Comparison of ENCODE assay signal across 8 mouse cellular contexts in genomic region chr14:8213803-8214224, GRCm38 (mm10). TPM values are rescaled to one million over a fixed set of nuclear protein-coding genes. Genes with fewer than 3 reads are reported as not detected.
A peak's percentile ranks its signal among the peaks of the same experiment; 100 is the strongest.
DNase-seq lines count a peak whose midpoint lies in the region; ATAC-seq lines count a peak whose summit lies in the region.

TSS of gene Kctd6 (plus strand) at chr14:8214140.

- H3K9me3 ChIP-seq in forebrain, embryonic 14.5 days (replicated peaks; ENCODE audit: control insufficient read depth, low read length) = no peaks in the 10 kb centered on the region
- no peaks in the 10 kb centered on the region for H3K9me3 ChIP-seq in neural tube, embryonic 15.5 days (replicated peaks)

- 0 out of 2 replicates have a peak, but pooled peaks cover 6% of the 10 kb centered on the region for H3K27me3 ChIP-seq in forebrain, embryonic 14.5 days (replicated peaks; ENCODE audit: control insufficient read depth, insufficient read depth, low read length)
- H3K27me3 ChIP-seq in neural tube, embryonic 15.5 days (replicated peaks) = no peaks in the 10 kb centered on the region

- ATAC-seq in forebrain, embryonic 14.5 days = peak; percentile 96
- ATAC-seq in neural tube, embryonic 15.5 days (ENCODE audit: low FRiP score) = peak; percentile 97

- DNase-seq in ES-CJ7 (ENCODE audit: low read depth, low spot score) = peak; percentile 95
- peak; percentile 99 for DNase-seq in cerebellum, adult 11 months
- peak; percentile 96 for DNase-seq in forebrain, embryonic 14.5 days (ENCODE audit: low spot score)
- DNase-seq in heart, postnatal 14 days = peak; percentile 100
- DNase-seq in layer of hippocampus, adult 11-12 months (ENCODE audit: low spot score) = peak; percentile 97
- DNase-seq in lung, adult 18-20 months = peak; percentile 97 to 99
- DNase-seq in testis, postnatal 14 days (ENCODE audit: low spot score) = peak; percentile 98

- H3K4me3 ChIP-seq in forebrain, embryonic 14.5 days (ENCODE audit: low read depth, low read length) = peak within 1 kb of the TSS; percentile 58
- peak within 1 kb of the TSS; percentile 69 for H3K4me3 ChIP-seq in neural tube, embryonic 15.5 days (replicated peaks)

- H3K27ac ChIP-seq in forebrain, embryonic 14.5 days (ENCODE audit: low read depth, low read length) = peak within 1 kb of the TSS; percentile 93
- peak within 1 kb of the TSS; percentile 95 for H3K27ac ChIP-seq in neural tube, embryonic 15.5 days (replicated peaks)

- intact Hi-C loops in heart, postnatal 14 days (cut with DNase I) = loop anchor here (2.0 to 5.0 kb wide), 2 partner anchors 41 to 117 kb away; partner anchors contain the start of genes Pdhb and Pxk

- peak within 1 kb of the TSS; percentile 81 for H3K9ac ChIP-seq in forebrain, embryonic 14.5 days (ENCODE audit: low read length)
- H3K9ac ChIP-seq in neural tube, embryonic 15.5 days (replicated peaks) = peak within 1 kb of the TSS; percentile 83

- peak within 1 kb of the TSS; percentile 79 for H3K4me2 ChIP-seq in forebrain, embryonic 14.5 days (ENCODE audit: low read length)
- H3K4me2 ChIP-seq in neural tube, embryonic 15.5 days = peak within 1 kb of the TSS; percentile 85

- H3K36me3 ChIP-seq in forebrain, embryonic 14.5 days (ENCODE audit: control insufficient read depth, insufficient read depth, low read length) = no peaks in the 10 kb centered on the region
- H3K36me3 ChIP-seq in neural tube, embryonic 15.5 days = no peaks in the 10 kb centered on the region

- under 1% methylated on average over 41 of the region's 49 CpGs for WGBS in forebrain, embryonic 14.5 days
- WGBS in neural tube, embryonic 15.5 days = under 1% methylated on average over 39 of the region's 49 CpGs

- peaks cover 25% of the 10 kb centered on the region for H3K4me1 ChIP-seq in forebrain, embryonic 14.5 days (ENCODE audit: control insufficient read depth, insufficient read depth, low read length)
- peaks cover 32% of the 10 kb centered on the region for H3K4me1 ChIP-seq in neural tube, embryonic 15.5 days

RNA-seq across cellular contexts. Expression of gene Kctd6, which starts in this region (rescaled TPM):
- polyA plus RNA-seq in forebrain, embryonic 14.5 days (2014; fragmentation: Nextera tagmentation; extraction: Ambion mirVana) = 7.0 and 8.4 TPM in 2 replicates
- total RNA-seq in heart, postnatal 14 days (2021) = 10 to 100 TPM; 10.6 to 11.0 TPM
- polyA plus RNA-seq in neural tube, embryonic 15.5 days (2015; fragmentation: Nextera tagmentation; extraction: Ambion mirVana) = 15.1 and 22.5 TPM in 2 replicates

Comparison
In these comparisons a context has a peak if more than half of its experiments do, and no peak if none do; other contexts are left out.
1. Peak in every context shown above with its lines: DNase-seq, ATAC-seq, H3K4me3 ChIP-seq and H3K27ac ChIP-seq.